Mouse (Mus musculus): ENCODE measurements around the gene Crybb2.

The Crybb2 gene

DNA sequence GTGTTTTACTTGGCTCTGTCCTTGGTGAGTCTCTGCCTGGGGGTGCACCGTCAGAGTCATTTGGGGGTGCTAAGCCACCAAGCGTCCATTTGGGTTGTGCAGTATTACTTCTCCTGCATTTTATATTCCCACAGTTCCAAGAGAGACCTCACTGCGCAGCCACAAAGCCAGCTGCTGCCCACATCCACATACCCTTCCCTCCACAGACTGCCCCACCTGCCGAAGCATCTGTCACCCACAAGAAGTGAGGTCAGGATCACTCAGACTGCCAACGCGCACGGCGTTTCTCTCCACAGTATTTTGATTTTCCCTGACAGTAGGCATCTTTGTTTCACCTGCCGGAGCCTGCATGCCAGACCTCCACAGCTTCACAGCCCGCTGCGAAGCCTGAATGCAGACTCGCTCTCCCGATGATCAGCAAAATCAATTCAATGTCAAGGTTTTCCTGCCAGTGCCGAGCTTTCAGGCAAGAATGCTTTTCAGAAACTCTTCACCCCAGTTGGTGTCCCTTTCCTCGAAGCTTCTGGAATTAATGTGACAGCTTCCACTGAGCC, 38.6 kb downstream of the Crybb2 start:
- no peak for DNase-seq (ENCODE audit: low spot score in 2 of 2)

DNA sequence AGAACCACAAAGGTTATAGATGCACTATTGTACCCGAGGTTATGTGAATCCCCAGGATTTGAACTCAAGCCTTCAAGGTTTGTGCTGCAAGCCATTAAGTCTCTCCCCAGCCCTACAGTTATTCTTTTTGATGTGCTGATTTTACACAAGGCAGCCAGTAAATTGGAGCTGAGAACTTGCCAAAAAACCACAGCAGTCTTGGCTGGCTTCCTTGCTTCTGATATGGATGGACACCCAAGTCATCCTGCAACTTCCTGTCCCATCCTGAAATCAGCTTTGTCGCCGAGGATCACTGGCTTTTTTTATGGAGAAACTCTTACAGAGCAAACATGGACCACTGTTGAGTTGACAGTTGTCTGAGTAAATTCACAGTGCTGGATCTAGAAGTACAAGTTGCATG, 39.8 kb downstream of the Crybb2 start:
- DNase-seq (ENCODE audit: low spot score in 2 of 2) = no peak

DNA sequence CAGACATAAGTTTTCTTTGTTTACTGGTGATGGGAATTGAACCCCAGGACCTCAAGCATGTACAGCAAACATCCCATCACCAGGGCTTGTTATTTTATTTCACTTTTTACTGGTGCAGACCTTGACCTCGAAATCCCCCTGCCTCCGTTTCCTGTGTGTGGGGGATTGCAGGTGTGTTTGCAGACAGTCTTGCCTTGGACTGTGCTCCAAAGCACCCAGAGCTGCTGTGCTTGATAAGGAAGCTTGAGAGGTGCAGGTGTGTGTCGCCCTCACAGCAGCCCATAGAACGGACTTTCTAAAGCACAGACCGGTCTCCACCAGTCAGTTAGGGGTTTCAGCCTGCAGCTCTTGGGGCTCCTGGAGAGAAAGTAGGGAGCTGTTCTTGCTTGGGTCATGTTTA, 43.2 kb downstream of the Crybb2 start:
- peak; percentile 29 to 48 for DNase-seq (ENCODE audit: low spot score in 2 of 2)

DNA sequence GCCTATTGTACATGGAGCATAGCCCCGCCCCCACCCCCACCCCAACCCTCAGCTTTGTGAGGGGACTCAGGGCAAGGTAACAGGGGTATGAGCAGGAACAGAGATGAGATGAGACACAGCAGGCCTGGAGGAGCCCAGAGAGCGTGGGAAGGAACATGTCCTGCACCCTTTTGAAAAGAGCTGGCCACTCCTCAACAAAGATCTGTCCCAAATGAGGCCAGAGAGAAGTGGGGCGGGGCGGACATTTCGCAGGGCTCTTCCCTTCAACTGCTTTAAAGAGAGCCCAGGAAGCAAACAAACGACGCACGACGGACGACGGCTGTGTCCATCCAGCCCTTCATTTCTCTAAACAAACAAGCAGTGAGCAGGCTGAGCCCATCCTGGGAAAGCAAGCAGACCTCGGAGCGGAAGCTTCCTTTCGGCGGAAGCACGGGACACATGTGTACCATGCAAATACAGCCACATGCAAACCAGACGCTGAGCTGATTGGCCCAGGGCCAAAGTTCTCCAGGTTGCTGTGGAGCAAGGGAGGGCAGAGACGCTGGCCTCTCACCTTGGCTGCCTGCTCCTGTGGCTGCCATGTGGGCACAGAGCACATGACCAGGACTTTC, 45.7 kb downstream of the Crybb2 start:
- DNase-seq (ENCODE audit: low spot score in 2 of 2) = no peak

DNA sequence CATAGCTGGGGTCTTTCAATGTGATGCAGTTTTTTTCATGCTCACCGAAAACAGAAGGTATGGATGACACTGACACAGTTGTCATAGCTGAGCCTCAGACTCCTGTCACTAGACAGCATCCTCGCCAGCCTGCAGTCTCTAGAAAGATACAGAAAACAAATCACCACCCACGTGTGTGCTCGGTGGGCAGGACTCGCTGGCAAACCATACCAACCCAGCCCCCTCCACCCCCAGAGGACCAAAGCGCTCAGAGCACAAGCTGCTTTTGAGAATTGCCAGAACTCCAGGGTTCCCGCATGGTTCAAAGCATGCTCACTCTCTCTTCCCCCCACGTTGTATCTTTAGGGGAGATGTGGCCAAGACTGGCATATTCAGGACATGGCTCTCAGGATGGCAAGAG, 51.7 kb downstream of the Crybb2 start:
- no peak for DNase-seq (ENCODE audit: low spot score in 2 of 2)

DNA sequence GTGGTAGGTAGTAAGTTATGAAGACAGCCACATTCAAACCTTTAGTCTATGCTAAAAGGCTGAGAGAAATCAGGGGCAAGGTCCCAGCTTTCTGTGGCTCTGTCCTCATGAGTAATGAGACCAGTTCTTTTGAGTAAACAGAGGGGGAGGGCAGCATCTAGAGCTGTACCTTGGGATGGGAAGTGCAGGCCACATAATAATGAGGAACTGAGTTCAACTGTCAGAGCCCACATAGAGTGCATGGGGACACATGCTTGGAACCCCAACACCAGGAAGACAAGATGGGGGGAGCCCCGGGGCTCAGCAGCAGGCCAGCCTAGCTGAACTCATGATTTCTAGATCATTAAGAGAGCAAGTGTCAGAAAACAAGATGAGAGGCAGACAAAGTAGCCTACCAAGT, 52.9 kb downstream of the Crybb2 start:
- DNase-seq (ENCODE audit: low spot score in 2 of 2) = no peak

DNA sequence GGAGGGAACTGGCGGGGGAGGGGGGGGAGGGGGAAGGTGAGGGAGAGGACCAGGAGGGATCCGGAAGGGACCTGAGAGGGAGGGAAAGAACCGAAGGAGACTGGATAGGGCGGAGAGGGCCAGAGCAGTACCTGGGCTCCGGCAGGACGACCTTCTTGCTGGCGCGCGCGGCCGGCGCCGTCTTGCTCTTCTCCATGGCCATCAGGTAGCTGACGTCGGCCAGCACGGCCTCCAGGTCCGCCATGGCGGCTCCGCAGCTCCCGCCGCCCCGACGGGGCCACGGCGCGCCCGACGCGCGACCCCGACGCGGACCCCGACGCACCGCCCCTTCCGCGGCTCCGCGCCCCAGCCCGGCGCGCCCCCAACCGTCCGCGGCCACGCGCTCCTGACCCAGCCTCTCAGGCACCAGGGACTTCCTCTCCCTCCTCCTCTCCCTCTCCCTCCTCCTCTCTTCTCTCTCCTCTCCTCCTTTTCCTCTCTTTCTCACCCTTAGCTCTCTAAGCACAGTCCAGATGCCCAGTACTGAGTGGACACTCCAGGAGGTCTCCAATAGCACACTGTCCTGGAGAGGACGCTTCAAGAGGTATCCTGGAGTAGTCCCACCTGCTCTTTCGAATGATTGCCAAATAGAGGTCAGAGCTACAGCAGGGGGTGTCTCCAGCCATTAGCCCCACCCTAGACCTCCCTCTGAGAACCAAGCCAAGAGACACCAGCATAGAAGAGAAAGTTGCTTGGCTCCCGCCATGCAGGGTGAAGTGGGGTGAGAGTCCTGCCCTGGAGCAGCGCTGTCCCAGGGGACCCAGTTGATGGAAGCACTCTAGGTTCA, 54.5 kb downstream of the Crybb2 start, which contains the start of gene Grk3:
Gene Grk3 (minus strand): TSS at position 556 of the 826 bp plus-strand sequence.
- DNase-seq (ENCODE audit: low spot score in 2 of 2) = peak in 1 of 2 experiments; percentile 39

DNA sequence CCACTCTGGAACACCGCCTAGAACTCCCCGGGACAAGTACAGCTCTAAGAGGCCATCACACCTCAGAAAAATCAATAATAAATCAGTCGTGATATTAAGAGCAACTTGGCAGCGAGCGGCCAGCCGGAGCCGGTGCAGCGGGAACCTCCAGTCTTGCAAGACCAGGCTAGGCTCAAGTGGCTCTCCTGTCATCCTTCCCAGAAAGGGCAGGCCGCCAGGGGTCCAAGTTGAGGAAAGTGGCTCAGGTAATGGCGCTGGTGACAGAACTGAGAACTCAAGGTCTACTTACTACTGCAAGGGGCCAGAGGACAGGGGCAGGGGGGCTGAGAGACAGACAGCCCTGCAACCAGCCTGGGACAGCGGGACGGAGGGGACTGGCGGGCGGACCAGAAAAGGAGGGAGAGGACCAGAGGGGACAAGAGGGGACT, 55.1 kb downstream of the Crybb2 start:
- no peak for DNase-seq (ENCODE audit: low spot score in 2 of 2)

DNA sequence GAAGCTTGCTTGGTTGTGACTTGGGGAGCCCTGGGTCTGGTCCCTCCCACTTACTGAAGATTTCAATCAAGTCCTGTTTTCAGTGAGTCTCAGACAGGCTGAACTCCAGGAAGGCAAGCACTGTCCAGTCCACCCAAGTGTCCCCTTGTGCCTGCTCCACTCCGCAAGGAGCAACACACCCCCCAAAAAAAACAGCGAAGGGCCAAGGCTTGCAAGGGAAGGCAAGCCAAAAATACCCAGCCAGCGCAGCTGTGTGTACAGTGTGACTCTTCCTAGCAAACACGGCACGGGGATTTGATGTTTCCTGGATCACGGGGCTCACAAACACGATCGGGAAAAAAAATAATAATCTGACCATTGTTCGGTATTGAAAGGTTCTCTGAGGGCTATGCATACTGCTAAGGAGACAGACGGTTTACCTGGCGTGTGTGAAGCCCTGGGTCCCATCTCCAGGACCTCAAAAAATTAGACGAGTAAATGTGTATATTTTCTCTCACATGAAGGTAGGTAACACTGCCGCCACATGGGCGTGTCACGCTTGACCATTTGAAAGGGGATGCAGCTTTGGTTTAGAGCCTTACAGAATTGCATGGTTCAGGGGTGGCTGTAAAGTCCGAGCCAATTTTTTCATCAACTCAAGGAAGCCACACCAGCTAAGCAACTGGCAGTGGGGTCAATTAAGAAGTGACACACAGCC, 55.7 kb downstream of the Crybb2 start:
- DNase-seq (ENCODE audit: low spot score in 2 of 2) = no peak

DNA sequence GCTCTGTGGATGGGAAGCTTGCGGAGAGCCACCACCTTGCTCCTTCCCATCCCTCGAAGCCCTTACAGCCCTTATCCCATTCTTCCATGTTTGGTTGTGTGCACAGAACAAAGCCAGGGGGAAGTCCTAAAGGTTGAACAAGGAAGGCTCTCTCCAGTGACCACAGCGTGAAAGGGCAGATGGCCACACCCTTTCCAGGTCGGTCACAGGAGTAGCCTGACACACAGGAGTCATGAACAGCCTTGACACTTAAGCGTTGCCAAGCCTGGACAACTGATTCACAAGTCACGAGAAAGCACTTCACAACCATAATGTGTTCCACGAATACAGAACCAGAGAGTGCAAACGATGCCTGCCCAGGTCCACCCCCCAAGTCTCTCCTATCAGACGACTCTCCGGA, 58.0 kb downstream of the Crybb2 start:
- DNase-seq (ENCODE audit: low spot score in 2 of 2) = no peak

DNA sequence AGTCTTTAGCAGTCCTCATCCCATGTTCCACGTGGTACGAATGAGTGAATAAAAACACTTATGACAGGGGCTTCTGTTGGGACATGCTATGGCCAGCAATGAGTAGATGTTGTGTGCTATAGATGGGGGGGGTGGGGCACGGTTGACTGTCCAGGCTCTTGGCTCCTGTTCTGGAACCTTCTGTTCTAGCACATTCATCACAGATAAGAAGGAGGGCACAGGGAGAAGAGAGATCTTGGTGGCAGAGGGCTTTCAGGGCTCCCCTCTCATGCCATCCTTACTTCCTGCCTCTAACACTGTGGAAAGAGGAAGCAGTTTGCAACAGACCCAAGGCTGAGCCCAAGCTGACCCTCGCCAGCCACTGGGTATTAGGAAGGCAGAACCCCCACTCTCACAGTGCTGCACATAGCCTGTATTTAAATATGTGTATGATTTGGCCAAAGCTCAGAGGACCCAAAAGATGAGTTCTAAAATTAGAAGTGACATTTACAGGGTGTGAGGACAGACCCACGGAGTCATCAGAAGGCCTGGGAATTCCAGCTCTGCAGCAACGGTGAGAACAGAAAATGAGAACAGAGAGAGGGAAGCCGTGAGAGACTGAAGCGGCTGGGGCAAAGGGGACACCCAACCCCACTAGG, 60.6 kb downstream of the Crybb2 start:
- no peak for DNase-seq (ENCODE audit: low spot score in 2 of 2)

DNA sequence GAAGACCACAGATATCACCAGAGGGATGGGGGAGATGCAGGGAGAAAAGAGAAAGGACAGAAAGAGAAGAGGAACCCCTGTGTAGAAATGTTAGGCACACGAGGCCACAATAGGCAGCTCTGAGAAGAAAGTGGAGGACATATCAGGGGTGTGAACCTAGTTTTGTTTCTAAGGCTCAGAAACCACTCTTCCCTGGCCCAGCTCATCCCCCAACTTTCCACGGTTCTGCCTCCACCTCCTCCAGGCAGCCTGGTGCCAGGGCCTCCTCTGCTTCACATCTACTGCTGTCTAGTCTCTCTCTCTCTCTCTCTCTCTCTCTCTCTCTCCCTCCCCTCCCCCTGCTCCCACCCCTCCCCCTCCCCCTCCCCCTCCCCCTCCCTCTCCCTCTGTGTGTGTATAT, 61.4 kb downstream of the Crybb2 start:
- no peak for DNase-seq (ENCODE audit: low spot score in 2 of 2)

All from thymus, postnatal 10 days (tissue).